Mouse (Mus musculus): ENCODE measurements around the gene Hivep3. TPM values are rescaled to one million over a fixed set of nuclear protein-coding genes. Genes with fewer than 3 reads are reported as not detected.

Hivep3 gene
- total RNA-seq, 2 experiments from 2014 or later, result 46.5 to 54.8 TPM

DNA sequence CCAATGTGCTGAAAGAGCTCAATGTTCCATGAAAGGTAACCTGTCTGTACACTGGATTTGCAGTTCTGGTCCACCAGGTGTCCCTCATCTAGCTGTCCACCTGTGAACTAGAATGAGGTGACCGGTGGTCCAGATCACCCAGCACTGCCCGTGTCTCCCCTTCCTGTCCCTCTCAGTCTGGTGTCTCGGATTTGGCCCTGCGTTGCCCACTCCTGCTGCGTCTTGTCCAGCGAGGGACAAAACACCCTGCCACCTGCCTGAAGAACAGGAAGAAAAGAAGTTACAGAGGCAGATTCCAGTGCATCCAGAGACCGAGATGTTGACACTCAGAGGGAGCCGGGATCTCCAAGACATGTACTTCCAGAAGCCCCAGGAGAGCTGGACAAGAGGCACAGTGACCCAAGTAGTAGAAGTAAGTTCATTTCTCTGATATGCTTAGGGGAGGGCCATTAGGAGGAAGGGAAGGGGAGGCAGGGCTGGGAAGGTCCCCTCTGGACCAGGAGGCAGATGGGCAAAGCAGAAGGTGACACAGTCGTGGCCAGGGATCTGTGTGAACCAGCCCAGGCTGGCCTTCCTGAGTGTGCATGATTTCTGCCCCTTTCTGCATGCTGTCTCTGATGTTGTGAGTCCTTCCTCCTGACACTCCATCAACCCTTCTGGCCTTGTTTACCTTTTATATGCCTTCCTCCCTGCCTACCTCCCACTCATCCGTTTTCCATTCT is 138.4 kb downstream of the Hivep3 start:
- no peak for TF ChIP-seq CTCF (conservative IDR thresholded peaks at IDR 0.05)
- Histone ChIP-seq H3K27ac (peak overlapping the region; percentile 28; the same call in 1 of the 2 replicates), H3K4me3 (no peak overlapping the region)
- no peak for DNase-seq (ENCODE audit: low spot score in 2 of 2)

DNA sequence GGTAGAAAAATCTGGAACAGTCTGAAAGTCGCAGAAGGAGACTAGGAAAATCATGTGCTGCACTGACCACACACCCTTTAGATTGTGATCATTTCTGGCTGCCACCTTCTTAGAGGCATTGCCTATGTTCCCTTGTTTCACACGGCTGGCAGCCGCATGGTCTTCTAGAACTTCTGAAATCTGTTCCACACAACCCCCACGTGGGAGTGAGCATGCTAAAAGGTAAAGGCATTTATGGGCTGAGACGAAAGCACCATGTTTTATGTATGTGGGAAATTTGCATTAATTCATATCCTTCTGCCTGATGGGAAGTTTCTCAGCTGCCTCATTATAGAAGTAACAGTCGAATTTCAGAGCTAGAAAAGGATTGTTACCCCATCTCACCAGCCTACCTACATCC is 140.4 kb downstream of the Hivep3 start:
- no peak for TF ChIP-seq CTCF (conservative IDR thresholded peaks at IDR 0.05)
- Histone ChIP-seq H3K4me3 (no peak overlapping the region), H3K27ac (no peak overlapping the region)
- no peak for DNase-seq (ENCODE audit: low spot score in 2 of 2)

DNA sequence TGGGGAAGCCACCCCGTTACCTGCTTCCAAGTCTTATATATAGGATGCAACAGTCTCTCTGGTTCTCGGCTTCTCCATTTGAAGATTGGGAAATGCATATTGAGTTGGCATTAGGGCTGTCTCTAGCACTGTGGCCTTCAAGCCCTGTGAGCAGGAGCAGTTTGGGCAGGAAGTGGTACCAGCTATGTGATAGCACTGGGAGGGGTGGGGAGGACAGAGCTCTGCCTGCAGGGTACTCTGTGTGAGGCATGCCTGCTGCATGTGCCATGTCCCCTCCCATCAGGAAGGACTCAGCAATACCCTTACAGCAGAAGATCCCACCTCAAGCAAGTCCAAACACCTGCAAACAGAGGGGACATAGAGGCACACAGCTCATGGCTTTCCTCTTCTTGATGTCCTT is 142.0 kb downstream of the Hivep3 start:
- DNase-seq (ENCODE audit: low spot score in 2 of 2), result no peak
- Histone ChIP-seq H3K4me3 (no peak overlapping the region), H3K27ac (peak overlapping the region; percentile 54; the same call in 1 of the 2 replicates)
- no peak for TF ChIP-seq CTCF (conservative IDR thresholded peaks at IDR 0.05)

DNA sequence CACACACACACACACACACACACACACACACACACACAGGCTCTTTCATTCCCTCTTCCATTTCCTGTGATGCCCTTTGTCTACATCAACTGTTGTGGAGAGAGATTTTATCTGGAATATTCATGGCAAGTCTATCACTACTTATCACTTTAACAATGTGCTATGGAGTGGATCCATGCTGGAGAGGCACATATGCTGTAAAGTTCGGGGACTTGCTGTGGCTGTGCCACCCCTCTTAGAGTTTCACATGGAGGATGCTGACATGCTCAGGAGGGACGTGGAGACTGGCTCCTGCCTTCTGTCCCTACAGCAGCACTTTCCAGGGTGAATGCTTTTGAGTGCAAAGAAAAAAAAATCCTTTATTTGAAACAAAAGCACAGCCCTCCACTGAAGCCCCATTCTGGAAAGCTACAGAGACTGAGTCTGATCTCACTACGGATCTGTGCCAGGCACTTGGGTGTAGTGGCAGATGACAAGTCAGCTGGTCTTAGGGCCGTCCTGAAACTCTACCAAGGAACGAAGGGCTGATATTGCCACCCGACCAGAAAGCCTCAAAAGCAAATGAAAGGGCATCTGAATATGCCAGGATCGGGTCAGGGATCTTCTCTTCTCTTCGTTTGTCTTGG is 143.1 kb downstream of the Hivep3 start:
- no peak for TF ChIP-seq CTCF (conservative IDR thresholded peaks at IDR 0.05)
- H3K27ac ChIP-seq, result peak overlapping the region; percentile 61
- no peak overlapping the region for H3K4me3 ChIP-seq
- DNase-seq (ENCODE audit: low spot score in 2 of 2), result peak in 1 of 2 experiments; percentile 28

DNA sequence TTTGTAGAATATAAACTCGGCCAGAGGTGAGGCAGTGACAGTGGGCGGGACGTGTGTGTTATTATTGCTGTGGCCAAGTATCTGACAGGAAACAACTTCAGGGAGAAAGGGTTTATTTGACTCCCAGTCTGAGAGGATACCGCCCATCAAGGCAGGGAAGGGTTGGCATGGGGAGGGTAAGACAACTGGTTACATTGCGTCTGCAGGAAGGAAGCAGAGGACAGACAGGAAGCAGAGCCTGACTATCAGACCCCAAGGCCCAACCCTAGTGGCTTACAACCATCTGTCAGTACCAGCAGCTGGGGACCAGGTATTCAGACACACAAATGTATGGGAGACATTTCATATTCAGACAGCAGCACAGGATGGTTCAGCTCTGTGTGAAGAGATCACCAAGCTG is 144.6 kb downstream of the Hivep3 start:
- DNase-seq (ENCODE audit: low spot score in 2 of 2), result no peak
- Histone ChIP-seq H3K4me3 (no peak overlapping the region), H3K27ac (no peak overlapping the region)
- no peak for TF ChIP-seq CTCF (conservative IDR thresholded peaks at IDR 0.05)

DNA sequence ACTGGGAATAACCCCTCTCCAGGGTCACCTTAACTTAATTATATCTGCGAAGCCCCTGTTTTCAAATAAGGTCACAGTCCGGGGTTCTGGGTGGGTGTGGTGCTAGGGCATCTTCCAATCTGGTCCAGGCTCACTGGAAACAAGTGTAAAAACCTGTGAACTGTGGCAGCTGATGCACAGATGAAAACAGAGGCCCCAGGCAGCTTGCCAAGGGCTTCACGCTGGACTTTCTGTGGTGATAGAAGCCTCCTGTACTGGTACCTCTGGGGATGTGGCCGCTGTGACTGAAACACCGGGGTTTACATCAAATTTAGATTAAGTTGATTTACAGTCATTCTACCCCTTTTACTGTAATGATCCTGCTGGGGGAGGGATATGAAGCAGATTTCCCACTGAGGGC is 146.1 kb downstream of the Hivep3 start:
- DNase-seq (ENCODE audit: low spot score in 2 of 2), result no peak
- no peak overlapping the region for H3K4me3 ChIP-seq
- H3K27ac ChIP-seq, result peak overlapping the region; percentile 65
- no peak for TF ChIP-seq CTCF (conservative IDR thresholded peaks at IDR 0.05)

DNA sequence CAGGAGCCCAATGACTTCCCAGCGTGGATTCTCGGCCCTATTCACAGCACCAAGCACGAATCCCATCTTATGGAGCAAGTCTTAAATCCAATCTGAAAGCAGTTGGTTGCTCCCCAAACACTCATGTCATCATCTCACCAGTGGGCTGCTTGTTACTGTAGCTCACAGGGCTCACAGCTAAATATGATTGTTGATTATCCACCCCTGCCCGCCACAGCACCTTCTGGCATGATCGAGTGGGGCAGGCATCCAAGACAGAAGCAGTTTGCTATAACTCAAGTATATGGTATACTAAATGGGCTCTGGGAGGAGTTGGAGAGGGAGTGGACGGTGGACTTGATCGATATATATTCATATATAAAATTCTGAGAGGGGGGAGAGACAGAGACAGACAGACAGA is 146.7 kb downstream of the Hivep3 start:
- TF ChIP-seq CTCF (conservative IDR thresholded peaks at IDR 0.05), result no peak
- DNase-seq (ENCODE audit: low spot score in 2 of 2), result no peak
- no peak overlapping the region for H3K4me3 ChIP-seq
- H3K27ac ChIP-seq, result peak overlapping the region; percentile 65

DNA sequence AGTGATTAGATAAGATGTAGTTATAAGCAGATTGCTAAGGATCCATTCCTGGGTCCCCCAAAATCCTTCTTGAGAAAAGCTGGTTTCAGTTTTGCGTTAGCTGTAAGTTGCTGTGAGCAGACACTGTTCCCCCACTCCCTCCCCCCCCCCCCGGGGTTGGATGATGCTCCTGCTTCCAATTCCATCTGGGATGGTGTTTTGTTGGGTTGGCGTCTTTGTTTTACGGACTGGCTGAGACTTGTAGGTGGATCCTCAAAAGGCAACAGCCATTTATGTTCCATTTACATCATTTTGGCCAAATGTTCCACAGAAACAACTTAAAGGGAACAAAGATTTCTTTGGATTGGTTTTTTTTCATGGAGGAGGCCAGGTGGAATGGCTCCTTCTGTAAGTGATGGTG is 147.7 kb downstream of the Hivep3 start:
- Histone ChIP-seq H3K27ac (peak overlapping the region; percentile 72; the same call in 1 of the 2 replicates), H3K4me3 (no peak overlapping the region)
- TF ChIP-seq CTCF (conservative IDR thresholded peaks at IDR 0.05), result no peak
- DNase-seq (ENCODE audit: low spot score in 2 of 2), result peak in 1 of 2 experiments; percentile 32

DNA sequence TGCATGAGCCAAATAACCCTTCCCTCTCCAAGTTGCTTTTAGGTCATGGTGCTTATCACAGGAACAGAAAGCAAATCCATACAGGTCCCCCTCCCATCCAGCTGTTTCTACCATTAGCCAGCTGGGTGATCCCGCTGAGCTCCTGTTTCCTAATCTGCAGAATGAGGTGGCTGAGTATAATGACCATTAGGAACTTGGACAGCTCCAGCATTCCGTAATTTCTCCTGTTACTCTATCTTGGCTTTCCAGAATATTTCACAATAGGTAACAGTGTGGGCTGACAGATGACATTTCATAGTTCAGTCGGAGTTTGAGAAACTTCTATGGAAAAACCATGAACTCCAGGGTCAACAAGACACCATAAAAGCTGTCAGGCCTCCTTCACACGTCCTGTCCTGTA is 148.8 kb downstream of the Hivep3 start:
- DNase-seq (ENCODE audit: low spot score in 2 of 2), result no peak
- no peak for TF ChIP-seq CTCF (conservative IDR thresholded peaks at IDR 0.05)
- H3K27ac ChIP-seq, result no peak overlapping the region
- H3K4me3 ChIP-seq, result no peak overlapping the region

DNA sequence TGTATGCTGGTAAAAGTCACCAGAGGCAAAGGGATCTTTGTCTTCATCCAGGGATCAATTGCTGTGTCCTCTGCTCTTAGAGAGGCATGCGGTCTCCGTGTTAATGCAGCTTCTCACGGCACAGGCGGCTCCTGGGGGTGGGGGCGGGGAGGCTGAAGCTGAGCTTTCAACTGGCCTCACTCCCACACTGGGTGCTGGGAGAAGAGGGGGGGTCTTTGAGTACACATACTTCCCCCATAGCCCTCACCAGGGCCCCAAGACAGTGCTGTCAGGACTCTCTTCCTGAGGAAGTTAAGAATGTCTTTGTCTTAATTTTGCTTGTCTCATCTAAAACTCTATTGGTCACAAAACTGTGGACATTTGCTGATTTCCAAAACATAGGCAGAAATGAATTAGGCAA is 149.2 kb downstream of the Hivep3 start:
- TF ChIP-seq CTCF (conservative IDR thresholded peaks at IDR 0.05), result no peak
- Histone ChIP-seq H3K4me3 (no peak overlapping the region), H3K27ac (0 out of 2 replicates have a peak overlapping the region, but pooled peaks have one; percentile 10)
- no peak for DNase-seq (ENCODE audit: low spot score in 2 of 2)

DNA sequence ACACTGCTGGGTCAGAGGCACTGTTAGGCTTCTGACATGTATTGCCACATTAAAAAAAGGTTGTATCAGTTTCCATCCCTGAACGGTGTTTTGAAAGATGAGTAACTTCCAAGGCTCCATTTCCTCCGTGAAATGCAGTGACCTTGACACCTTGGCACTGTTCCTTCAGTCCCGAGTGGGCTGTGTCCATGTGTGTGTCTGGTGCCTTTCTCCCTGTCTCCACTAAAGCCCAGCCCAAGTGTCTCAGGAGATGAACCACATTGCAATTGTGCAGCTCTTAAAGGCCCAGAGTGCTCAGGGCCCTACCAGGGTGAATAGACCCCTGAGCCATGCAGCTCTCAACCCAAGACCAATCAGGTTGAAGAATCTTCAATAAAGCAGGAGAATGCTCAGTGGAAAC is 153.0 kb downstream of the Hivep3 start:
- TF ChIP-seq CTCF (conservative IDR thresholded peaks at IDR 0.05), result no peak

DNA sequence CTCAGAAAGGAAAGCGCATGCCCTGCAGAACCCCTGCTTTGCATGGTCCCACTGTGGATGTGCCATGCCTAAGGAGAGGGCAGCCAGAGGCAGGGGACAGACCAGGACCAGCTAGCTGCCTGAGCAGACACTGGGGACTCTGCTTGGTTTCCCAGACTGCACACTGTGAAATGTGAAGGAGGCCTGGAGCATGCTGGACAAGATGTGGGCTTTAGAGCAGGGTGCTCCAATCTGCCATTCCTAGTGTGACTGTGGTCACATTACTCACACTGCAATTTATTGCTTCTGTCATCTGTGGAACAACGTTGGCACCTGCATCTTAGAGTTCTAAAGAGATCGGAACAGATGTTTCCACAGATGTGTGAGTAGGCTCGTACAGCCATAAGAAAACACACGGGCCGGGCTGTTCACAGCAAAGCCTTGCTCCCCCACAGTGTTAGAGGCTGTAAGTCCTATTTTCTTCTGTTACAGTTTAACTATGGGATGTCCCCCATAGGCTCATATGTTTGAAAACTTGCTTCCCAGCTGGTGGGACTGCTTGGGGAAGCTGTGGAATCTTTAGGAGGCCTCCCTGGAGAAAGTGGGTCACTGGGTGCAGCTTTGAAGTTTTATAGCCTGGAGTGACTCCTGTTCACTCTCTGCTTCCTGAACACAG is 154.1 kb downstream of the Hivep3 start:
- H3K4me3 ChIP-seq, result no peak overlapping the region
- no peak for TF ChIP-seq CTCF (conservative IDR thresholded peaks at IDR 0.05)
- no peak for DNase-seq (ENCODE audit: low spot score in 2 of 2)
- no peak overlapping the region for H3K27ac ChIP-seq

More for the DNA sequence above, 153.0 kb downstream of the Hivep3 start:
- no peak for DNase-seq (ENCODE audit: low spot score in 2 of 2)
- no peak overlapping the region for H3K4me3 ChIP-seq
- no peak overlapping the region for H3K27ac ChIP-seq

DNA sequence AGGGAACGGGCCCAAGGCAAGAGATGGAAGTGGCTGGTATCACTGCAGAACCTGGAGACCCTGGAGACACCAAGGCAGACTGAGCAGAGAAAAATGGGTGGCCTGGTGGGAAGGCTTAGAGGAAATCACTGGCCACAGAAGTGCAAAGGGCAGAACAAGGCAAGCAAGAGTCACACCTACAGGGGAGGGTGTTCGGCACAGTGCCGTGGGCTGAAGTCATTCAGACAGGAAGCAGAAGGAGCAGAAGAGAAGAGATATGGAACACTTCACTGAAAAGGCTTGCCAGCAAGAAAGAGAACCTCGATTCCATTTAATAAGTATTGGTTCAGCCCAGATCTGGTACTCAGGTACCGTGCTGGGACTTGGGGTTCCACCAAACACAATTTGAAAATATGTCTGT is 156.2 kb downstream of the Hivep3 start:
- Histone ChIP-seq H3K27ac (no peak overlapping the region), H3K4me3 (no peak overlapping the region)
- TF ChIP-seq CTCF (conservative IDR thresholded peaks at IDR 0.05), result no peak
- DNase-seq (ENCODE audit: low spot score in 2 of 2), result no peak
